Mouse (Mus musculus) heart, postnatal 0 days (tissue): ENCODE measurements around the gene Upk1a.

Experiments used
- CTCF ChIP-seq: IDR thresholded peaks from 2 replicates; pipeline ENCODE4 v1.5.1; 2016; ENCODE audit warnings: antibody characterized with exemption, control low read depth, low read depth
- EP300 ChIP-seq: IDR thresholded peaks from 2 replicates; pipeline ENCODE4 v1.6.1; 2016; ENCODE audit warnings: antibody characterized with exemption, low read depth

- TF ChIP-seq CTCF: no peak
- TF ChIP-seq EP300: no peak
Observed at GRCm38 (mm10) chr7:30600651-30601050, 12.0 kb downstream of the Upk1a start.
